Mouse (Mus musculus) spleen, adult 2 months (tissue): ENCODE results near the gene Armc5.

Source experiments
- CTCF ChIP-seq: fragments of 200-500 bp; IDR thresholded peaks from 2 replicates; pipeline ENCODE4 v1.5.1; 2011; ENCODE audit warnings: mild to moderate bottlenecking, inconsistent platforms; ENCODE audit not compliant: insufficient read depth, insufficient read length, insufficient replicate concordance; ENCODE audit errors: extremely low read depth
- POLR2A ChIP-seq: fragments of 200-500 bp; IDR thresholded peaks from 2 replicates; pipeline ENCODE4 v1.6.1; 2011; ENCODE audit warnings: low read depth, low read length, inconsistent platforms

DNA sequence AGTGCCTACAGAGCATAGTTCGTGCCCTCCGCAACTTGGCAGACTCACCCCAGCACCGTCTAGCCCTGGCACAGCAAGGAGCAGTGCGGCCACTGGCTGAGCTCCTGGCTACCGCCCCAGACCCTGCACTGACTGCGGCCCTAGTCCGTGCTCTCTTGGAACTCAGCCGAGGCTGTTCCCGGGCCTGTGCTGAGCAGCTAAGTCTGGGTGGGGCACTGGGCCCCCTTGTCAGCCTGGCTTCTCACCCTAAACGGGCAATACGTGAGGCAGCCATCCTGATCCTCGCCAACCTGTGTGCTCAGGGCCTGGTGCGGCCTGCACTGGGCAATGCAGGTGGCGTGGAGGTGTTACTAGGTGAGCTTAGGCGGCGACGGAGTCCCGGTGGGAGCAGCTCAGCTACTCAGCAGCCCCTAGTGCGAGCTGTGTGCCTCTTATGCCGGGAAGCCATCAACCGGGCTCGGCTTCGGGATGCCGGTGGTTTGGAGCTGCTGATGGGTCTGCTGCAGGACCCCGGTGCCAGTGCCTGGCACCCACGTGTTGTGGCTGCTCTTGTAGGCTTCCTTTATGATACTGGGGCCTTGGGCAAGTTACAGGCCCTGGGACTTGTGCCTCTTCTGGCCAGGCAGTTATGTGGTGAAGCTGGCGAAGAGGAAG, 3.1 kb downstream of the Armc5 start:
- no peak for TF ChIP-seq CTCF
- no peak for TF ChIP-seq POLR2A
